Mouse (Mus musculus): ENCODE results near the gene Rab9b. TPM values are rescaled to one million over a fixed set of nuclear protein-coding genes. Genes with fewer than 3 reads are reported as not detected.

The Rab9b gene
- total and polyA plus RNA-seq, 3 experiments, result 0.04 TPM; not detected in 2

- Histone ChIP-seq H3K27me3 (replicated peaks) (no peaks in the 10 kb centered on the region), H3K4me1 (ENCODE audit: control insufficient read depth in 1 of 2, insufficient read depth in 2 of 2) (no peaks in the 10 kb centered on the region), H3K9me3 (replicated peaks; ENCODE audit: low read length) (no peaks in the 10 kb centered on the region), H3K9ac (ENCODE audit: insufficient read depth, low read depth) (no peak overlapping the region), H3K79me2 (replicated peaks; ENCODE audit: control insufficient read depth, extremely low read depth, insufficient read depth, poor library complexity, severe bottlenecking) (no peaks in the 10 kb centered on the region), H3K27ac (ENCODE audit: insufficient read depth, low read depth) (no peak overlapping the region), H3K4me2 (ENCODE audit: insufficient read depth, low read depth, poor library complexity, severe bottlenecking) (no peak overlapping the region), H3K36me3 (replicated peaks in 1 of 2; ENCODE audit: control insufficient read depth in 1 of 2, insufficient read depth in 1 of 2, low read length in 1 of 2) (no peaks in the 10 kb centered on the region), H3K4me3 (replicated peaks in 1 of 3; ENCODE audit: low read depth in 2 of 3, low read length in 2 of 3, poor library complexity in 1 of 3) (no peak overlapping the region)
- peak; percentile 36 for DNase-seq (ENCODE audit: extremely low read depth)
- TF ChIP-seq MXI1 (IDR thresholded peaks at IDR 0.05; ENCODE audit: low read depth, low read length) (no peak), ZC3H11A (IDR thresholded peaks at IDR 0.05; ENCODE audit: low read depth, low read length) (no peak), RCOR1 (conservative IDR thresholded peaks at IDR 0.05; ENCODE audit: low read depth, low read length) (no peak), POLR2A (IDR thresholded peaks at IDR 0.05; ENCODE audit: low read depth, low read length) (no peak), CTCF (conservative IDR thresholded peaks at IDR 0.05 in 1 of 2, IDR thresholded peaks at IDR 0.05 in 1 of 2; ENCODE audit: low read depth in 2 of 2, low read length in 2 of 2) (peak in 1 of 2 experiments; percentile 73; a peak in 2 of 4 replicates), RAD21 (IDR thresholded peaks at IDR 0.05; ENCODE audit: low read depth, low read length) (peak; percentile 62), IRF4 (IDR thresholded peaks at IDR 0.05; ENCODE audit: low read depth, low read length) (no peak), SIN3A (IDR thresholded peaks at IDR 0.05; ENCODE audit: low read length) (no peak), MAFK (IDR thresholded peaks at IDR 0.05; ENCODE audit: insufficient replicate concordance, low read length) (no peak), ELF1 (IDR thresholded peaks at IDR 0.05; ENCODE audit: low read depth, low read length) (no peak), JUND (conservative IDR thresholded peaks at IDR 0.05; ENCODE audit: low read depth, low read length) (no peak), EP300 (IDR thresholded peaks at IDR 0.05; ENCODE audit: low read length) (no peak), TBP (conservative IDR thresholded peaks at IDR 0.05; ENCODE audit: low read depth, low read length) (no peak), USF1 (IDR thresholded peaks at IDR 0.05; ENCODE audit: low read depth, low read length) (no peak), NRF1 (IDR thresholded peaks at IDR 0.05; ENCODE audit: low read depth, low read length) (no peak), POLR2AphosphoS2 (IDR thresholded peaks at IDR 0.05; ENCODE audit: low read depth, low read length) (no peak), MAZ (IDR thresholded peaks at IDR 0.05; ENCODE audit: low read depth, low read length) (no peak), SMC3 (IDR thresholded peaks at IDR 0.05; ENCODE audit: low read depth, low read length) (peak; percentile 67)
- in situ Hi-C loops (cut with MboI; ENCODE audit: low pct_ligation_motif_present, low pct_unique_long_range_greater_than_20kb, low sequenced_read_pairs), result no loop called here
- dilution Hi-C loops (cut with MboI; ENCODE audit: extremely low pct_ligation_motif_present, extremely low pct_unique_long_range_greater_than_20kb, low sequenced_read_pairs), result no loop called here
These were observed 27.2 kb upstream of the Rab9b start for GRCm38 (mm10) chrX:136895757-136896156.

DNA sequence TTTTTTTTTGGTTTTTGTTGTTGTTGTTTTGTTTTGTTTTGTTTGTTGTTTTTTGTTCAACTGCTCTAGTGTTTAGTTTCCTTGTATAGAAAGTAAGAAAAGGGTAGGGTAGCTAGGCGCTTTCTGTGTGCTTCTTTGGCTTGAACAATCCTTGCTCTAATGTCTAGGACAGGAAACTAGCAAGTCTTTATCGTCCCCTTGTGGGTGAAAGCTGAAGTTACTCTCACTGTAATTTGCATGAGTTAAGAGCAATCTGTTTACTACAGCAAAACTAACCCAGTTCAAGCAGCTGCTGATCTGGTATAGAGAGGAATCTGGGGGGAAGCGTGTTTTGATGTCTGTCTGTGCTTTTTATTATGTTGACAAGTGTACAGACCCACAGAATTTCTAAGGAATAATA is 18.3 kb downstream of the Rab9b start:
- no peaks in the 10 kb centered on the region for H3K36me3 ChIP-seq (replicated peaks in 1 of 2; ENCODE audit: control insufficient read depth in 1 of 2, insufficient read depth in 1 of 2, low read length in 1 of 2)
- H3K9ac ChIP-seq (ENCODE audit: insufficient read depth, low read depth), result no peak overlapping the region
- H3K4me1 ChIP-seq (ENCODE audit: control insufficient read depth in 1 of 2, insufficient read depth in 2 of 2), result no peaks in the 10 kb centered on the region
- no peaks in the 10 kb centered on the region for H3K9me3 ChIP-seq (replicated peaks; ENCODE audit: low read length)
- H3K27me3 ChIP-seq (replicated peaks), result no peaks in the 10 kb centered on the region
- no peak overlapping the region for H3K4me3 ChIP-seq (replicated peaks in 1 of 3; ENCODE audit: low read depth in 2 of 3, low read length in 2 of 3, poor library complexity in 1 of 3)
- no peak overlapping the region for H3K4me2 ChIP-seq (ENCODE audit: insufficient read depth, low read depth, poor library complexity, severe bottlenecking)
- no peak overlapping the region for H3K27ac ChIP-seq (ENCODE audit: insufficient read depth, low read depth)
- dilution Hi-C loops (cut with MboI; ENCODE audit: extremely low pct_ligation_motif_present, extremely low pct_unique_long_range_greater_than_20kb, low sequenced_read_pairs) (no loop called here), in situ Hi-C loops (cut with MboI; ENCODE audit: low pct_ligation_motif_present, low pct_unique_long_range_greater_than_20kb, low sequenced_read_pairs) (no loop called here)
- H3K79me2 ChIP-seq (replicated peaks; ENCODE audit: control insufficient read depth, extremely low read depth, insufficient read depth, poor library complexity, severe bottlenecking), result no peaks in the 10 kb centered on the region
- peak; percentile 22 for DNase-seq (ENCODE audit: extremely low read depth)
- TF ChIP-seq SMC3 (IDR thresholded peaks at IDR 0.05; ENCODE audit: low read depth, low read length) (peak; percentile 28; the same call in 1 of the 2 replicates), CTCF (conservative IDR thresholded peaks at IDR 0.05 in 1 of 2, IDR thresholded peaks at IDR 0.05 in 1 of 2; ENCODE audit: low read depth in 2 of 2, low read length in 2 of 2) (peak; percentile 40 to 59), USF2 (conservative IDR thresholded peaks at IDR 0.05; ENCODE audit: low read depth, low read length) (no peak), RAD21 (IDR thresholded peaks at IDR 0.05; ENCODE audit: low read depth, low read length) (peak; percentile 51), ETS1 (conservative IDR thresholded peaks at IDR 0.05; ENCODE audit: low read depth, low read length) (no peak)
